Mouse (Mus musculus): ENCODE results near the gene Lhx4. TPM values are rescaled to one million over a fixed set of nuclear protein-coding genes. Genes with fewer than 3 reads are reported as not detected.

The Lhx4 gene
- polyA plus RNA-seq, 1 experiment: 0.01 TPM

DNA sequence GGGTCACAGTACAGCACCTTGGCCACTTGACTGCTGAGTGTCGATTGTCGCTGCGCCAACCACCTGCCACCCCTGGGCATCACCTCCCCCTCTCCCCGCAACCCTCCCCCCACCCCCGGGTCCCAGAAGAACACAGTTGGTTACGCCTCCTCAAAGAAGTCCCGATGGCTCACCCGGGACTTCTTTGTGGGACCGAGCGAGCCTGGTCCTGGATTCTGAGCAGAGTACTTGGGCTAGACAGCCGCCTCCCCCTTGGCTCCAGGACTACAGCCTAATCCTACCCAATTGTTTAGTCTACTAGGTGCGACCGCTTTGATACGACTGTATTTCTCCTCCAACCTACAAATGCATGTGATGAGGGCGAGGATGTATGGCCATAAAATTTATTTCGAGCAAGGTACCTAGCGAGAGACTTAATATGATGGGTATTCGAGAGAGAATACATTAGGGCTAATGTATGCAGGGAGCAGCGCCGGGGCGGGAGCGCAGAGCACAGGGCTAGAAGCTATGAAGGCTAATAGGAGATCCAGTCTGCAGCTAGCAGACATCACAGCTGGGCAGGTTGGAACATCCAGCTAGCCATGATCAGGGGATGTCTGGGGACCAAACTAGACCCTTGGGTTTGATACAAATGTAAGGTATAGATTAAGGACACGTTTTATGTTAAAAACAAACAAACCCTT, 22.2 kb downstream of the Lhx4 start:
- peaks cover 34% of the 10 kb centered on the region for H3K27me3 ChIP-seq (ENCODE audit: control insufficient read depth, insufficient read depth, insufficient read length)
- TF ChIP-seq REST (IDR thresholded peaks at IDR 0.05; ENCODE audit: insufficient read depth, insufficient read length) (no peak), E2F4 (IDR thresholded peaks at IDR 0.05; ENCODE audit: insufficient read depth) (no peak), SRF (IDR thresholded peaks at IDR 0.05; ENCODE audit: control insufficient read depth, insufficient read length, low read depth) (no peak), MAX (IDR thresholded peaks at IDR 0.05; ENCODE audit: low read depth) (no peak), POLR2AphosphoS2 (IDR thresholded peaks at IDR 0.05; ENCODE audit: insufficient read length, low read depth) (no peak), USF1 (IDR thresholded peaks at IDR 0.05; ENCODE audit: low read depth) (no peak), MYOG (IDR thresholded peaks at IDR 0.05; ENCODE audit: control insufficient read depth in 1 of 3, insufficient read depth in 1 of 3, insufficient read length in 2 of 3, low read depth in 2 of 3) (no peak), TCF12 (IDR thresholded peaks at IDR 0.05; ENCODE audit: insufficient read depth, poor library complexity, severe bottlenecking) (no peak), POLR2A (IDR thresholded peaks at IDR 0.05; ENCODE audit: insufficient read length, low read depth) (no peak), TCF3 (IDR thresholded peaks at IDR 0.05; ENCODE audit: insufficient read length, low read depth) (no peak), MYOD1 (IDR thresholded peaks at IDR 0.05; ENCODE audit: control insufficient read depth in 1 of 3, insufficient read length in 2 of 3, low read depth in 2 of 3) (no peak), CEBPB (IDR thresholded peaks at IDR 0.05; ENCODE audit: insufficient read depth, poor library complexity, severe bottlenecking) (no peak)

GRCm38 (mm10) chr1:155727830-155728229, 23.7 kb downstream of the Lhx4 start:
- H3K79me2 ChIP-seq (ENCODE audit: control insufficient read depth, insufficient read depth): no peaks in the 10 kb centered on the region
- TF ChIP-seq USF1 (IDR thresholded peaks at IDR 0.05; ENCODE audit: low read depth) (no peak), SRF (IDR thresholded peaks at IDR 0.05; ENCODE audit: control insufficient read depth, insufficient read length, low read depth) (no peak), E2F4 (IDR thresholded peaks at IDR 0.05; ENCODE audit: insufficient read depth) (no peak), TCF12 (IDR thresholded peaks at IDR 0.05; ENCODE audit: insufficient read depth, poor library complexity, severe bottlenecking) (no peak), MAX (IDR thresholded peaks at IDR 0.05; ENCODE audit: low read depth) (no peak), REST (IDR thresholded peaks at IDR 0.05; ENCODE audit: insufficient read depth, insufficient read length) (no peak), POLR2AphosphoS2 (IDR thresholded peaks at IDR 0.05; ENCODE audit: insufficient read length, low read depth) (no peak)
- no peak overlapping the region for H3K4me3 ChIP-seq
- no peak overlapping the region for H3K4me2 ChIP-seq (ENCODE audit: low read depth)
- H3K27me3 ChIP-seq (ENCODE audit: control insufficient read depth, insufficient read depth, insufficient read length): peaks cover 34% of the 10 kb centered on the region
- no peaks in the 10 kb centered on the region for H3K36me3 ChIP-seq (ENCODE audit: control insufficient read depth, insufficient read depth)
- no peak overlapping the region for H3ac ChIP-seq (ENCODE audit: control insufficient read depth, insufficient read length)

More for the DNA sequence above, 22.2 kb downstream of the Lhx4 start:
- Histone ChIP-seq H3K4me3 (no peak overlapping the region), H3K36me3 (ENCODE audit: control insufficient read depth, insufficient read depth) (no peaks in the 10 kb centered on the region), H3K79me2 (ENCODE audit: control insufficient read depth, insufficient read depth) (no peaks in the 10 kb centered on the region), H3K4me2 (ENCODE audit: low read depth) (no peak overlapping the region), H3ac (ENCODE audit: control insufficient read depth, insufficient read length) (no peak overlapping the region)

- no peaks in the 10 kb centered on the region for H3K36me3 ChIP-seq (ENCODE audit: control insufficient read depth, insufficient read depth)
- no peak overlapping the region for H3ac ChIP-seq (ENCODE audit: control insufficient read depth, insufficient read length)
- H3K4me2 ChIP-seq (ENCODE audit: low read depth): no peak overlapping the region
- no peaks in the 10 kb centered on the region for H3K79me2 ChIP-seq (ENCODE audit: control insufficient read depth, insufficient read depth)
- peaks cover 24% of the 10 kb centered on the region for H3K27me3 ChIP-seq (ENCODE audit: control insufficient read depth, insufficient read depth, insufficient read length)
- no peak overlapping the region for H3K4me3 ChIP-seq
- TF ChIP-seq MAX (IDR thresholded peaks at IDR 0.05; ENCODE audit: low read depth) (no peak), POLR2A (IDR thresholded peaks at IDR 0.05; ENCODE audit: insufficient read length, low read depth) (no peak), REST (IDR thresholded peaks at IDR 0.05; ENCODE audit: insufficient read depth, insufficient read length) (no peak), MYOD1 (IDR thresholded peaks at IDR 0.05; ENCODE audit: control insufficient read depth in 1 of 3, insufficient read length in 2 of 3, low read depth in 2 of 3) (no peak), MYOG (IDR thresholded peaks at IDR 0.05; ENCODE audit: control insufficient read depth in 1 of 3, insufficient read depth in 1 of 3, insufficient read length in 2 of 3, low read depth in 2 of 3) (no peak), CEBPB (IDR thresholded peaks at IDR 0.05; ENCODE audit: insufficient read depth, poor library complexity, severe bottlenecking) (no peak), E2F4 (IDR thresholded peaks at IDR 0.05; ENCODE audit: insufficient read depth) (no peak), POLR2AphosphoS2 (IDR thresholded peaks at IDR 0.05; ENCODE audit: insufficient read length, low read depth) (no peak), TCF3 (IDR thresholded peaks at IDR 0.05; ENCODE audit: insufficient read length, low read depth) (no peak), USF1 (IDR thresholded peaks at IDR 0.05; ENCODE audit: low read depth) (no peak)
Observed at GRCm38 (mm10) chr1:155725876-155726275, 25.6 kb downstream of the Lhx4 start.

DNA sequence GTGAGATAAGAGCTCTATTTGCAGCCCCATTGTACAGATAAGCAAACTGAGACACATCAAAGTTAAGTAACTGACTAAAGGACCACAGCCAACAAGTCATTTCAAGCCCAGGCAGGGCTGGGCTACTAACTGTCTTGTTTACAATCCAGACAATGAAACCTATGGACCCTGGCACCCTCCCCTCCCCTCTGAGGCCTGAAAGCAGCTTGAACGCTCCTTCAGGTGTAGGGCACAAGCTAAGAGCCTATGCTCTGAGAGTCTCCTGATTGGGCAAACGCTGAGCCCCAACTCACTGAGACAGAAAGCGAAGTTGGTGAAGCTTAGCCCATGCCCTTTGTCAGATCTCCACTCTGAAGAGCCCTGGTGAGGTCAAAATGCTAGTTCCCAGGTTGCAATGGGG, 27.2 kb downstream of the Lhx4 start:
- Histone ChIP-seq H3ac (ENCODE audit: control insufficient read depth, insufficient read length) (no peak overlapping the region), H3K4me2 (ENCODE audit: low read depth) (no peak overlapping the region), H3K36me3 (ENCODE audit: control insufficient read depth, insufficient read depth) (no peaks in the 10 kb centered on the region), H3K27me3 (ENCODE audit: control insufficient read depth, insufficient read depth, insufficient read length) (peaks cover 22% of the 10 kb centered on the region), H3K4me3 (no peak overlapping the region), H3K79me2 (ENCODE audit: control insufficient read depth, insufficient read depth) (no peaks in the 10 kb centered on the region)
- TF ChIP-seq TCF12 (IDR thresholded peaks at IDR 0.05; ENCODE audit: insufficient read depth, poor library complexity, severe bottlenecking) (no peak), TCF3 (IDR thresholded peaks at IDR 0.05; ENCODE audit: insufficient read length, low read depth) (no peak), REST (IDR thresholded peaks at IDR 0.05; ENCODE audit: insufficient read depth, insufficient read length) (no peak), MAX (IDR thresholded peaks at IDR 0.05; ENCODE audit: low read depth) (no peak), E2F4 (IDR thresholded peaks at IDR 0.05; ENCODE audit: insufficient read depth) (no peak), POLR2A (IDR thresholded peaks at IDR 0.05; ENCODE audit: insufficient read length, low read depth) (no peak), MYOG (IDR thresholded peaks at IDR 0.05; ENCODE audit: control insufficient read depth in 1 of 3, insufficient read depth in 1 of 3, insufficient read length in 2 of 3, low read depth in 2 of 3) (no peak), POLR2AphosphoS2 (IDR thresholded peaks at IDR 0.05; ENCODE audit: insufficient read length, low read depth) (no peak), MYOD1 (IDR thresholded peaks at IDR 0.05; ENCODE audit: control insufficient read depth in 1 of 3, insufficient read length in 2 of 3, low read depth in 2 of 3) (no peak), CEBPB (IDR thresholded peaks at IDR 0.05; ENCODE audit: insufficient read depth, poor library complexity, severe bottlenecking) (no peak), USF1 (IDR thresholded peaks at IDR 0.05; ENCODE audit: low read depth) (no peak), SRF (IDR thresholded peaks at IDR 0.05; ENCODE audit: control insufficient read depth, insufficient read length, low read depth) (no peak)
